Mouse (Mus musculus) liver, embryonic 14.5 days (tissue): Measurements from ENCODE around the gene Rabgap1l. TPM values are rescaled to one million over a fixed set of nuclear protein-coding genes. Genes with fewer than 3 reads are reported as not detected.

ENCODE experiments used
- ATAC-seq: fragments of 200-750 bp; cut with Nextera tagmentation; 2 replicates; pipeline ENCODE4 v1.8.0; 2017; ENCODE audit warnings: moderate number of reproducible peaks, mild to moderate bottlenecking, moderate library complexity; ENCODE audit not compliant: insufficient read depth
- DNase-seq, 3 experiments: peaks; one replicate each; pipeline ENCODE4 v3.0.0-alpha.2; 2012 to 2013; ENCODE audit warnings: low read depth in 3 of 3, low spot score in 3 of 3
- H3K27ac ChIP-seq: fragments of 300-500 bp; sonication (generic); 2 replicates; pipeline ENCODE4 v1.5.1; 2014; ENCODE audit warnings: moderate library complexity, mild to moderate bottlenecking, control low read depth, inconsistent platforms
- H3K27me3 ChIP-seq: fragments of 300-500 bp; sonication (generic); 2 replicates; pipeline ENCODE4 v1.6.1; 2014; ENCODE audit warnings: mild to moderate bottlenecking, low read length, moderate library complexity; ENCODE audit not compliant: control insufficient read depth, insufficient read depth
- H3K36me3 ChIP-seq: fragments of 300-500 bp; sonication (generic); replicated peaks from 2 replicates; pipeline ENCODE4 v1.6.1; 2014; ENCODE audit warnings: low read depth; ENCODE audit not compliant: control insufficient read depth, insufficient read depth
- H3K4me1 ChIP-seq, 2 experiments: fragments of 200-500 bp in 1 of 2; fragments of 300-500 bp in 1 of 2; sonication (generic) in 1 of 2; replicated peaks; 2 replicates each; pipeline ENCODE4 v1.6.1; 2012 to 2014; ENCODE audit warnings: antibody characterized with exemption in 1 of 2, inconsistent platforms in 1 of 2, low read length in 1 of 2; ENCODE audit not compliant: control insufficient read depth in 2 of 2, insufficient read depth in 2 of 2
- H3K4me2 ChIP-seq: fragments of 300-500 bp; sonication (generic); 2 replicates; pipeline ENCODE4 v1.6.1; 2014; ENCODE audit warnings: low read depth, mild to moderate bottlenecking, control low read depth, moderate library complexity
- H3K4me3 ChIP-seq, 2 experiments: fragments of 200-500 bp in 1 of 2; fragments of 300-500 bp in 1 of 2; sonication (generic) in 1 of 2; 2 replicates each; pipeline ENCODE4 v1.5.1; 2012 to 2014; ENCODE audit warnings: low read depth in 2 of 2, low read length in 2 of 2, mild to moderate bottlenecking in 2 of 2, control low read depth in 1 of 2, inconsistent platforms in 1 of 2, moderate library complexity in 1 of 2; ENCODE audit not compliant: insufficient read depth in 1 of 2
- H3K9ac ChIP-seq: fragments of 300-500 bp; sonication (generic); replicated peaks from 2 replicates; pipeline ENCODE4 v1.6.1; 2014; ENCODE audit warnings: mild to moderate bottlenecking, control low read depth, moderate library complexity
- H3K9me3 ChIP-seq: fragments of 300-500 bp; sonication (generic); 2 replicates; pipeline ENCODE4 v1.6.1; 2016; ENCODE audit warnings: low read length, mixed read lengths; ENCODE audit not compliant: control insufficient read depth
- CTCF ChIP-seq: IDR thresholded peaks from 2 replicates; pipeline ENCODE4 v1.5.1; 2016; ENCODE audit warnings: antibody characterized with exemption, low read depth, control low read depth
- EP300 ChIP-seq: IDR thresholded peaks from 2 replicates; pipeline ENCODE4 v1.6.1; 2016; ENCODE audit warnings: antibody characterized with exemption, low read depth
- WGBS: fragments of 180-500 bp; shearing (Covaris S2); extraction: QIAGEN DNeasy Blood & Tissue Kit; methylation state at CpG from one replicate; pipeline ENCODE4 v1.1.7; 2014; ENCODE audit not compliant: insufficient replicate concordance; 5-methylcytosine and 5-hydroxymethylcytosine counted together
- polyA plus RNA-seq, 2 experiments: library from polyadenylated mRNA; depleted of rRNA in 1 of 2; stranded (reverse) in 1 of 2; unstranded in 1 of 2; fragments of >200 nt; fragmentation: Nextera tagmentation in 1 of 2; extraction: Ambion mirVana in 1 of 2; gene quantifications; 2 replicates each; pipeline versions ENCODE4 v1.2.1 to v1.2.3; 2012 to 2014

The Rabgap1l gene
- polyA plus RNA-seq, 2 experiments, result 18.7 to 27.5 TPM

GRCm38 (mm10) chr1:160481643-160482042 lies 311.4 kb downstream of the Rabgap1l start:
- DNase-seq (no peak), ATAC-seq (no peak)
- H3K27me3 ChIP-seq, result no peaks in the 10 kb centered on the region
- H3K9me3 ChIP-seq, result no peaks in the 10 kb centered on the region
- no peak overlapping the region for H3K9ac ChIP-seq
- 69% methylated on average over 2 of the region's 2 CpGs for WGBS
- H3K4me2 ChIP-seq, result no peak overlapping the region
- no peak overlapping the region for H3K27ac ChIP-seq
- TF ChIP-seq EP300, result no peak
- TF ChIP-seq CTCF, result no peak
- H3K4me3 ChIP-seq, result no peak overlapping the region
- no peaks in the 10 kb centered on the region for H3K36me3 ChIP-seq
- H3K4me1 ChIP-seq, result no peaks in the 10 kb centered on the region

- Histone ChIP-seq H3K4me3 (no peak overlapping the region), H3K4me2 (no peak overlapping the region), H3K4me1 (no peaks in the 10 kb centered on the region), H3K9ac (no peak overlapping the region), H3K27ac (no peak overlapping the region), H3K36me3 (no peaks in the 10 kb centered on the region), H3K9me3 (no peaks in the 10 kb centered on the region), H3K27me3 (no peaks in the 10 kb centered on the region)
- DNase-seq, result no peak
- TF ChIP-seq EP300 (no peak), CTCF (no peak)
- no peak for ATAC-seq
These were observed 325.6 kb downstream of the Rabgap1l start for GRCm38 (mm10) chr1:160467443-160467842.

GRCm38 (mm10) chr1:160465186-160465585 lies 327.8 kb downstream of the Rabgap1l start:
- TF ChIP-seq EP300 (no peak), CTCF (no peak)
- no peak overlapping the region for H3K9ac ChIP-seq
- no peak for DNase-seq
- H3K27ac ChIP-seq, result no peak overlapping the region
- no peak overlapping the region for H3K4me2 ChIP-seq
- H3K27me3 ChIP-seq, result no peaks in the 10 kb centered on the region
- no peaks in the 10 kb centered on the region for H3K9me3 ChIP-seq
- H3K4me1 ChIP-seq, result no peaks in the 10 kb centered on the region
- no peak for ATAC-seq
- H3K4me3 ChIP-seq, result no peak overlapping the region
- H3K36me3 ChIP-seq, result no peaks in the 10 kb centered on the region

GRCm38 (mm10) chr1:160464148-160464547 lies 328.9 kb downstream of the Rabgap1l start:
- Histone ChIP-seq H3K9ac (no peak overlapping the region), H3K9me3 (no peaks in the 10 kb centered on the region), H3K27me3 (no peaks in the 10 kb centered on the region), H3K4me1 (no peaks in the 10 kb centered on the region), H3K4me3 (no peak overlapping the region), H3K36me3 (no peaks in the 10 kb centered on the region), H3K27ac (no peak overlapping the region), H3K4me2 (no peak overlapping the region)
- DNase-seq (no peak), ATAC-seq (no peak)
- no peak for TF ChIP-seq CTCF
- TF ChIP-seq EP300, result no peak

- Histone ChIP-seq H3K4me3 (no peak overlapping the region), H3K9ac (no peak overlapping the region), H3K36me3 (no peaks in the 10 kb centered on the region), H3K9me3 (no peaks in the 10 kb centered on the region), H3K27ac (no peak overlapping the region), H3K4me2 (no peak overlapping the region), H3K4me1 (no peaks in the 10 kb centered on the region), H3K27me3 (no peaks in the 10 kb centered on the region)
- TF ChIP-seq CTCF (no peak), EP300 (no peak)
- ATAC-seq, result no peak
- no peak for DNase-seq
- WGBS, result 94% methylated on average over 1 of the region's 1 CpGs
These were observed 332.7 kb downstream of the Rabgap1l start for GRCm38 (mm10) chr1:160460346-160460745.

GRCm38 (mm10) chr1:160451663-160452062 lies 341.3 kb downstream of the Rabgap1l start:
- Histone ChIP-seq H3K36me3 (no peaks in the 10 kb centered on the region), H3K27ac (no peak overlapping the region), H3K9ac (no peak overlapping the region), H3K4me1 (0 out of 4 replicates have a peak, but pooled peaks cover 0 to 2% of the 10 kb centered on the region in 2 experiments), H3K9me3 (no peaks in the 10 kb centered on the region), H3K27me3 (no peaks in the 10 kb centered on the region), H3K4me3 (no peak overlapping the region), H3K4me2 (no peak overlapping the region)
- WGBS, result 30% methylated on average over 2 of the region's 2 CpGs
- DNase-seq (no peak), ATAC-seq (no peak)
- TF ChIP-seq EP300 (no peak), CTCF (no peak)
